Mouse (Mus musculus): ENCODE data around the gene Add2. TPM values are rescaled to one million over a fixed set of nuclear protein-coding genes. Genes with fewer than 3 reads are reported as not detected.

Gene Add2
- polyA plus RNA-seq, 1 experiment from 2014 or later, result 64.5 TPM

- no peak for DNase-seq (ENCODE audit: low spot score, missing footprints)
- H3K9ac ChIP-seq (ENCODE audit: low read length), result no peak overlapping the region
- H3K27me3 ChIP-seq (ENCODE audit: control insufficient read depth, insufficient read depth, low read length), result no peaks in the 10 kb centered on the region
- no peaks in the 10 kb centered on the region for H3K36me3 ChIP-seq (ENCODE audit: control insufficient read depth, insufficient read depth, low read length)
- no peak overlapping the region for H3K4me3 ChIP-seq (ENCODE audit: low read depth, low read length)
- WGBS, result 90% methylated on average over 7 of the region's 7 CpGs
- H3K4me1 ChIP-seq (ENCODE audit: control insufficient read depth, insufficient read depth, low read length), result no peaks in the 10 kb centered on the region
- no peak overlapping the region for H3K4me2 ChIP-seq
- no peaks in the 10 kb centered on the region for H3K9me3 ChIP-seq (ENCODE audit: control insufficient read depth, low read length)
- ATAC-seq (ENCODE audit: low FRiP score), result no peak
- H3K27ac ChIP-seq (ENCODE audit: low read depth, low read length), result no peak overlapping the region
These were observed 124.2 kb downstream of the Add2 start for GRCm38 (mm10) chr6:86152676-86153075.

- DNase-seq (ENCODE audit: low spot score, missing footprints) (no peak), ATAC-seq (ENCODE audit: low FRiP score) (no peak)
- no peaks in the 10 kb centered on the region for H3K4me1 ChIP-seq (ENCODE audit: control insufficient read depth, insufficient read depth, low read length)
- no peaks in the 10 kb centered on the region for H3K27me3 ChIP-seq (ENCODE audit: control insufficient read depth, insufficient read depth, low read length)
- no peak overlapping the region for H3K9ac ChIP-seq (ENCODE audit: low read length)
- H3K36me3 ChIP-seq (ENCODE audit: control insufficient read depth, insufficient read depth, low read length), result no peaks in the 10 kb centered on the region
- H3K4me3 ChIP-seq (ENCODE audit: low read depth, low read length), result no peak overlapping the region
- no peak overlapping the region for H3K27ac ChIP-seq (ENCODE audit: low read depth, low read length)
- H3K4me2 ChIP-seq, result no peak overlapping the region
- H3K9me3 ChIP-seq (ENCODE audit: control insufficient read depth, low read length), result no peaks in the 10 kb centered on the region
- 82% methylated on average over 8 of the region's 8 CpGs for WGBS
These were observed 125.0 kb downstream of the Add2 start for GRCm38 (mm10) chr6:86153436-86153990.

GRCm38 (mm10) chr6:86154006-86154405 lies 125.5 kb downstream of the Add2 start:
- 82% methylated on average over 5 of the region's 5 CpGs for WGBS
- Histone ChIP-seq H3K27ac (ENCODE audit: low read depth, low read length) (no peak overlapping the region), H3K9ac (ENCODE audit: low read length) (no peak overlapping the region), H3K4me2 (no peak overlapping the region), H3K4me3 (ENCODE audit: low read depth, low read length) (no peak overlapping the region), H3K27me3 (ENCODE audit: control insufficient read depth, insufficient read depth, low read length) (no peaks in the 10 kb centered on the region), H3K9me3 (ENCODE audit: control insufficient read depth, low read length) (no peaks in the 10 kb centered on the region), H3K36me3 (ENCODE audit: control insufficient read depth, insufficient read depth, low read length) (no peaks in the 10 kb centered on the region), H3K4me1 (ENCODE audit: control insufficient read depth, insufficient read depth, low read length) (no peaks in the 10 kb centered on the region)
- ATAC-seq (ENCODE audit: low FRiP score), result no peak
- no peak for DNase-seq (ENCODE audit: low spot score, missing footprints)

GRCm38 (mm10) chr6:86154481-86154880 lies 126.0 kb downstream of the Add2 start:
- Histone ChIP-seq H3K4me1 (ENCODE audit: control insufficient read depth, insufficient read depth, low read length) (no peaks in the 10 kb centered on the region), H3K36me3 (ENCODE audit: control insufficient read depth, insufficient read depth, low read length) (no peaks in the 10 kb centered on the region), H3K9me3 (ENCODE audit: control insufficient read depth, low read length) (no peaks in the 10 kb centered on the region), H3K27ac (ENCODE audit: low read depth, low read length) (no peak overlapping the region), H3K4me2 (no peak overlapping the region), H3K4me3 (ENCODE audit: low read depth, low read length) (no peak overlapping the region), H3K9ac (ENCODE audit: low read length) (no peak overlapping the region), H3K27me3 (ENCODE audit: control insufficient read depth, insufficient read depth, low read length) (no peaks in the 10 kb centered on the region)
- WGBS, result 89% methylated on average over 2 of the region's 2 CpGs
- DNase-seq (ENCODE audit: low spot score, missing footprints) (no peak), ATAC-seq (ENCODE audit: low FRiP score) (no peak)

- ATAC-seq (ENCODE audit: low FRiP score), result no peak
- no peak for DNase-seq (ENCODE audit: low spot score, missing footprints)
- Histone ChIP-seq H3K9me3 (ENCODE audit: control insufficient read depth, low read length) (no peaks in the 10 kb centered on the region), H3K4me3 (ENCODE audit: low read depth, low read length) (no peak overlapping the region), H3K27me3 (ENCODE audit: control insufficient read depth, insufficient read depth, low read length) (no peaks in the 10 kb centered on the region), H3K36me3 (ENCODE audit: control insufficient read depth, insufficient read depth, low read length) (no peaks in the 10 kb centered on the region), H3K4me2 (no peak overlapping the region), H3K9ac (ENCODE audit: low read length) (no peak overlapping the region), H3K27ac (ENCODE audit: low read depth, low read length) (no peak overlapping the region), H3K4me1 (ENCODE audit: control insufficient read depth, insufficient read depth, low read length) (no peaks in the 10 kb centered on the region)
- 80% methylated on average over 17 of the region's 17 CpGs for WGBS
These were observed 129.1 kb downstream of the Add2 start for GRCm38 (mm10) chr6:86157253-86158234.

GRCm38 (mm10) chr6:86160878-86161277 lies 132.4 kb downstream of the Add2 start:
- Histone ChIP-seq H3K27me3 (ENCODE audit: control insufficient read depth, insufficient read depth, low read length) (no peaks in the 10 kb centered on the region), H3K4me3 (ENCODE audit: low read depth, low read length) (no peak overlapping the region), H3K4me1 (ENCODE audit: control insufficient read depth, insufficient read depth, low read length) (no peaks in the 10 kb centered on the region), H3K27ac (ENCODE audit: low read depth, low read length) (no peak overlapping the region), H3K36me3 (ENCODE audit: control insufficient read depth, insufficient read depth, low read length) (no peaks in the 10 kb centered on the region), H3K9me3 (ENCODE audit: control insufficient read depth, low read length) (no peaks in the 10 kb centered on the region), H3K9ac (ENCODE audit: low read length) (no peak overlapping the region), H3K4me2 (no peak overlapping the region)
- ATAC-seq (ENCODE audit: low FRiP score), result no peak
- WGBS, result 48% methylated on average over 3 of the region's 3 CpGs
- no peak for DNase-seq (ENCODE audit: low spot score, missing footprints)

- Histone ChIP-seq H3K4me1 (ENCODE audit: control insufficient read depth, insufficient read depth, low read length) (no peaks in the 10 kb centered on the region), H3K27ac (ENCODE audit: low read depth, low read length) (no peak overlapping the region), H3K4me3 (ENCODE audit: low read depth, low read length) (no peak overlapping the region), H3K9me3 (ENCODE audit: control insufficient read depth, low read length) (no peaks in the 10 kb centered on the region), H3K27me3 (ENCODE audit: control insufficient read depth, insufficient read depth, low read length) (no peaks in the 10 kb centered on the region), H3K36me3 (ENCODE audit: control insufficient read depth, insufficient read depth, low read length) (no peaks in the 10 kb centered on the region), H3K4me2 (no peak overlapping the region), H3K9ac (ENCODE audit: low read length) (no peak overlapping the region)
- ATAC-seq (ENCODE audit: low FRiP score) (no peak), DNase-seq (ENCODE audit: low spot score, missing footprints) (no peak)
- WGBS, result 63% methylated on average over 7 of the region's 7 CpGs
These were observed 133.1 kb downstream of the Add2 start for GRCm38 (mm10) chr6:86161586-86161985.

GRCm38 (mm10) chr6:86164028-86164427 lies 135.5 kb downstream of the Add2 start:
- H3K36me3 ChIP-seq (ENCODE audit: control insufficient read depth, insufficient read depth, low read length), result no peaks in the 10 kb centered on the region
- H3K4me1 ChIP-seq (ENCODE audit: control insufficient read depth, insufficient read depth, low read length), result no peaks in the 10 kb centered on the region
- 53% methylated on average over 3 of the region's 3 CpGs for WGBS
- no peak overlapping the region for H3K4me3 ChIP-seq (ENCODE audit: low read depth, low read length)
- H3K4me2 ChIP-seq, result no peak overlapping the region
- no peaks in the 10 kb centered on the region for H3K27me3 ChIP-seq (ENCODE audit: control insufficient read depth, insufficient read depth, low read length)
- no peak for ATAC-seq (ENCODE audit: low FRiP score)
- DNase-seq (ENCODE audit: low spot score, missing footprints), result no peak
- H3K9me3 ChIP-seq (ENCODE audit: control insufficient read depth, low read length), result no peaks in the 10 kb centered on the region
- no peak overlapping the region for H3K27ac ChIP-seq (ENCODE audit: low read depth, low read length)
- H3K9ac ChIP-seq (ENCODE audit: low read length), result no peak overlapping the region

- ATAC-seq (ENCODE audit: low FRiP score), result no peak
- Histone ChIP-seq H3K36me3 (ENCODE audit: control insufficient read depth, insufficient read depth, low read length) (no peaks in the 10 kb centered on the region), H3K27me3 (ENCODE audit: control insufficient read depth, insufficient read depth, low read length) (no peaks in the 10 kb centered on the region), H3K9me3 (ENCODE audit: control insufficient read depth, low read length) (no peaks in the 10 kb centered on the region), H3K4me2 (no peak overlapping the region), H3K27ac (ENCODE audit: low read depth, low read length) (no peak overlapping the region), H3K4me1 (ENCODE audit: control insufficient read depth, insufficient read depth, low read length) (no peaks in the 10 kb centered on the region), H3K4me3 (ENCODE audit: low read depth, low read length) (no peak overlapping the region), H3K9ac (ENCODE audit: low read length) (no peak overlapping the region)
- WGBS, result 85% methylated on average over 9 of the region's 9 CpGs
- no peak for DNase-seq (ENCODE audit: low spot score, missing footprints)
These were observed 137.9 kb downstream of the Add2 start for GRCm38 (mm10) chr6:86166426-86166825.

Measured in midbrain, embryonic 11.5 days (tissue).